Mouse (Mus musculus) limb, embryonic 10.5 days (tissue): ENCODE results near the gene Cmss1. TPM values are rescaled to one million over a fixed set of nuclear protein-coding genes. Genes with fewer than 3 reads are reported as not detected.

ENCODE experiments used
- polyA plus RNA-seq: library from polyadenylated mRNA; unstranded; fragments of >200 nt; fragmentation: Nextera tagmentation; extraction: Ambion mirVana; gene quantifications from 2 replicates; pipeline ENCODE4 v1.2.1, GENCODE M21; 2016

Cmss1 gene
- polyA plus RNA-seq, 1 experiment from 2014 or later, result 53.7 TPM

Other genes with a start within 250 kb of the Cmss1 start
- gene Col8a1, start 147.9 kb upstream of the Cmss1 start, polyA plus RNA-seq, result 0.11 and 1.8 TPM in 2 replicates